Mouse (Mus musculus): ENCODE measurements at regions not wholly inside any gene's neighbourhood (a gene's known extent, or its start where the extent isn't known, plus 50 kb on each side); places are given as distances from the start of the nearest gene placed in this dataset.

DNA sequence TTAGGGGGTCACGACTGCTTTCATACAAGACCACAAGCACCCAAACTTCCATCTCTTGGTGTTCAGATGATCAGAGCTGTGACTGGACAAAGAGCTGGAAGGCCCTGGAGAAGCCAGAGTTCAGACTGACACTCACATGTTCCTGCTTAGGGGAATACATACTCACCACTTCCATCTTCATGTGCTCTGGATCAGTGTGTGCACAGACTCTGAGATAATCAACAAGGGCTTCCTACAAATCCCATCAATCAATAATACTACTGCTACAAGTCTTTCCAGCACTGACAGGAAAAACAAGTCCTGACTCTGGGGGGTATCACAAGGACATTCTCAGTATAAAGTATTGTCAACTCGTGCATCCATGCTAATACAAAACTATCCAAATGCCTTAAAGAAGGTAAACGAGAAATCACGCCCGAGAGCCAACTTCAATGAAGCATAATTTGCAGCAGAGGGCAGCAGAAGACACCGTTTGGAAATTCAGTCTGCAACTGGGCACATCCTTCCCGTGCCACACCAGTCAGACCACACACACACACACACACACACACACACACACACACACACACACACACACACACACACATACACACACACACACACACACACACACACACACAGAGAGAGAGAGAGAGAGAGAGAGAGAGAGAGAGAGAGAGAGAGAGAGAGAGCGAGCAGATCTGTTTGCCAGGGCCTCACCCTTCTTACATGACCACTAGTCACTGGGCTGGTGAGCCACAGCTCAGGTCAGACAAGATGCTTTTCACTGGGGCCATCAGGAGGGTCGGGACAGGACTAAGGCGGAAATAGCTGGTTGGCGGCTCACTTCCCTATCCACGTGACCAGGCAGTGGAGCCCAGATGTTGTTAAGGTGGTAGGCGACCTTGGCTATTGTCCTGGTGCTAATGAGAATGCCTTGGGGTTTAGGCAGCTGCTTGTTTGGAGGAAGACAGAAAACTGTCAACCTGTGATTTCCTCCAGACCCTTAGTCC, 75.4 kb upstream of the Foxa2 start:
- TF ChIP-seq CTCF (IDR thresholded peaks at IDR 0.05; ENCODE audit: borderline replicate concordance, insufficient read depth, low read depth, low read length) (peak; percentile 39; the same call in 1 of the 2 replicates), POLR2A (IDR thresholded peaks at IDR 0.05; ENCODE audit: borderline replicate concordance, insufficient read depth, low read length) (no peak)
- Histone ChIP-seq H3K27me3 (ENCODE audit: control insufficient read depth, insufficient read depth, low read length) (no peaks in the 10 kb centered on the region), H3K4me3 (replicated peaks; ENCODE audit: insufficient read depth, low read depth, low read length) (no peak overlapping the region), H3K4me1 (ENCODE audit: control insufficient read depth, insufficient read depth, low read length) (no peaks in the 10 kb centered on the region), H3K27ac (ENCODE audit: insufficient read depth, low read length) (no peak overlapping the region)
- peak in 1 of 2 experiments; percentile 4 for DNase-seq
- 41% methylated on average over 13 of the region's 13 CpGs for WGBS

GRCm38 (mm10) chr2:148123780-148124179, 77.0 kb upstream of the Foxa2 start:
- Histone ChIP-seq H3K4me1 (ENCODE audit: control insufficient read depth, insufficient read depth, low read length) (no peaks in the 10 kb centered on the region), H3K27me3 (ENCODE audit: control insufficient read depth, insufficient read depth, low read length) (no peaks in the 10 kb centered on the region), H3K27ac (ENCODE audit: insufficient read depth, low read length) (no peak overlapping the region), H3K4me3 (replicated peaks; ENCODE audit: insufficient read depth, low read depth, low read length) (no peak overlapping the region)
- WGBS = 58% methylated on average over 3 of the region's 3 CpGs
- no peak for TF ChIP-seq POLR2A (IDR thresholded peaks at IDR 0.05; ENCODE audit: borderline replicate concordance, insufficient read depth, low read length)
- TF ChIP-seq CTCF (IDR thresholded peaks at IDR 0.05; ENCODE audit: borderline replicate concordance, insufficient read depth, low read depth, low read length) = no peak
- DNase-seq = no peak

GRCm38 (mm10) chr2:148133811-148134210, 87.0 kb upstream of the Foxa2 start:
- 40% methylated on average over 1 of the region's 1 CpGs for WGBS

DNA sequence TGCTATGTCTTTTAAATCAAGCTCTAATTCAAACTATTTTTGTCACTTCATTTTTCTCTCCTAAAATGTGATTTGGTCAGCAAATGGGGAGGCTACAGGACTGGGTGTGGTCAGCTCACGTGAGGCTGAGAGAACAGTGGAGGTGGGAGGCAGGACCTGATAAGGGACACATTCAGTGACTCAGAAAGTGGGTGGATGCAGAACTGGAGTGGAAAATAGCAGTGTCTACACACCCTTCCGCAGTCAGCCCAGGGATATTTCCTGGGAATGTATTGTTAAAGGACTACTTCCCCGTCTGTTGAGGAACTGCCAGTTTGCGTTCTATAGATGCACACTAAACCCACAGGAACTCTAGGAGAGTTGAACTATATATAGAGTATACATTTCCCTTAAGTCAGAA, 95.2 kb upstream of the Foxa2 start:
- DNase-seq = no peak
- Histone ChIP-seq H3K27ac (ENCODE audit: insufficient read depth, low read length) (no peak overlapping the region), H3K4me3 (replicated peaks; ENCODE audit: insufficient read depth, low read depth, low read length) (no peak overlapping the region), H3K4me1 (ENCODE audit: control insufficient read depth, insufficient read depth, low read length) (no peaks in the 10 kb centered on the region), H3K27me3 (ENCODE audit: control insufficient read depth, insufficient read depth, low read length) (no peaks in the 10 kb centered on the region)
- TF ChIP-seq CTCF (IDR thresholded peaks at IDR 0.05; ENCODE audit: borderline replicate concordance, insufficient read depth, low read depth, low read length) (no peak), POLR2A (IDR thresholded peaks at IDR 0.05; ENCODE audit: borderline replicate concordance, insufficient read depth, low read length) (no peak)
- whole genome bisulfite sequencing = 82% methylated on average over 4 of the region's 4 CpGs

More at GRCm38 (mm10) chr2:148133811-148134210, 87.0 kb upstream of the Foxa2 start:
- Histone ChIP-seq H3K27ac (ENCODE audit: insufficient read depth, low read length) (no peak overlapping the region), H3K27me3 (ENCODE audit: control insufficient read depth, insufficient read depth, low read length) (no peaks in the 10 kb centered on the region), H3K4me1 (ENCODE audit: control insufficient read depth, insufficient read depth, low read length) (no peaks in the 10 kb centered on the region), H3K4me3 (replicated peaks; ENCODE audit: insufficient read depth, low read depth, low read length) (no peak overlapping the region)
- TF ChIP-seq POLR2A (IDR thresholded peaks at IDR 0.05; ENCODE audit: borderline replicate concordance, insufficient read depth, low read length) = no peak
- TF ChIP-seq CTCF (IDR thresholded peaks at IDR 0.05; ENCODE audit: borderline replicate concordance, insufficient read depth, low read depth, low read length) = no peak
- no peak for DNase-seq

DNA sequence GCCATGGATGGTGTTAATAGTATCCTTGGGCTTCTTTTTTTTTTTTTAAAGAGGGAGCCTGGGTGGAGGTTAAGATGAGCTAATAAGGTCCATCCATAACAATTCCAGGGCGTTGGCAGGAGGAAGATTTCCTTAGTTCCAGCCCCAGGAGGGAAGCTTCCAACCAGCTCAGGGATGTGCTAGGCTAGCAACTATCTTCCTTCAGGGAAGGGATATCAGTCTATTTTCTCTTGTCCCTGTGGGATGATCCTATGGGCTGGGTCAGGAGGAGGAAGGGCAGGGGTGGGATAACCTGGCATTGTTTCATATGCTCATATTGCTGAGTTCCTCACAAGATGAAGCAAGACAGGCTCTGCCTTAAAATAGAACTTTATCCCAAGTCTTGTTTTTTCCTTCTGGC, 98.0 kb upstream of the Foxa2 start:
- H3K4me3 ChIP-seq (replicated peaks; ENCODE audit: insufficient read depth, low read depth, low read length) = no peak overlapping the region
- H3K27me3 ChIP-seq (ENCODE audit: control insufficient read depth, insufficient read depth, low read length) = no peaks in the 10 kb centered on the region
- 26% methylated on average over 1 of the region's 1 CpGs for WGBS
- DNase-seq = no peak
- no peak overlapping the region for H3K27ac ChIP-seq (ENCODE audit: insufficient read depth, low read length)
- no peak for TF ChIP-seq CTCF (IDR thresholded peaks at IDR 0.05; ENCODE audit: borderline replicate concordance, insufficient read depth, low read depth, low read length)
- H3K4me1 ChIP-seq (ENCODE audit: control insufficient read depth, insufficient read depth, low read length) = no peaks in the 10 kb centered on the region

DNA sequence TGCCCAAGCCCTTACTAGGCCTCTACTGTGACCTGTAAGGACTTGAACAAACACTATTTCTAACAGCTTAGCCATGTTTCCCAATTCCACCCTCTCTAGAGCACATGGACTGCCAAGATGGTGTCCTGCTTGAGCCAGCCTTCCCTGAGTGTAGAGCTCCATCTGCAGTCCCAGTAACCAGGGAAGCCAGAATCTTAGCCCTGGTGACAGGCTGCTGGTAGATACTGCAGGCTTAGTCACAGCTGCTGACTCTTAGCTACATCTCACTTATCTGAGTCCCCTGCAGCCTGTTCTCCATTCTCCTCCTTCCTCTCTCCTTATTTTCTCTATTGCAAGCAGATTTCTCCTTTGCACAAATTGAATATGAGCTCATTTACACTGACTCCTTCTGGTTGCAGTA, 101.5 kb upstream of the Foxa2 start:
- TF ChIP-seq POLR2A (IDR thresholded peaks at IDR 0.05; ENCODE audit: borderline replicate concordance, insufficient read depth, low read length) = no peak
- TF ChIP-seq CTCF (IDR thresholded peaks at IDR 0.05; ENCODE audit: borderline replicate concordance, insufficient read depth, low read depth, low read length) = no peak
- Histone ChIP-seq H3K4me1 (ENCODE audit: control insufficient read depth, insufficient read depth, low read length) (no peaks in the 10 kb centered on the region), H3K4me3 (replicated peaks; ENCODE audit: insufficient read depth, low read depth, low read length) (no peak overlapping the region), H3K27ac (ENCODE audit: insufficient read depth, low read length) (no peak overlapping the region), H3K27me3 (ENCODE audit: control insufficient read depth, insufficient read depth, low read length) (no peaks in the 10 kb centered on the region)
- no peak for DNase-seq

DNA sequence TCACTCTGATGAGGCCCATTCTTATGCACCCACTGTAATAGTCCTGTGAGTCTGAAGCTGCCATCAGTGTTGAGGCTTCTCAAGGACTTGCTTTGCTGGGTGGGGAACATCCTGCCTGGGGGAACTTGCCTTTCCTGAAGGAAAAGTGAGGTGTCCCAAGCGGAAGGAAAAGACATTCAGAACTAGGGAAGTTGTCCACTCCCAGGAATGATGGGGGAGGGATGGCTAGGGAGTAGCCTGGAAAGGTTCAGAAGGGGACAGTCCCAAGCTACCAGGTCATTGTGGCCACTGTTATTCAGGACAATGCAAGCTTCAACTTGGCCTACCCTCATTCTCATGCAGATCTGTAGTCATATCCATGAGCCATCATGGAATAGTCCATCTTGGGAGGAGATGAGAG, 102.7 kb upstream of the Foxa2 start:
- Histone ChIP-seq H3K4me1 (ENCODE audit: control insufficient read depth, insufficient read depth, low read length) (no peaks in the 10 kb centered on the region), H3K27me3 (ENCODE audit: control insufficient read depth, insufficient read depth, low read length) (no peaks in the 10 kb centered on the region), H3K4me3 (replicated peaks; ENCODE audit: insufficient read depth, low read depth, low read length) (no peak overlapping the region), H3K27ac (ENCODE audit: insufficient read depth, low read length) (no peak overlapping the region)
- no peak for DNase-seq
- WGBS = 100% methylated on average over 1 of the region's 1 CpGs
- TF ChIP-seq CTCF (IDR thresholded peaks at IDR 0.05; ENCODE audit: borderline replicate concordance, insufficient read depth, low read depth, low read length) (no peak), POLR2A (IDR thresholded peaks at IDR 0.05; ENCODE audit: borderline replicate concordance, insufficient read depth, low read length) (no peak)
